Mouse (Mus musculus) heart, adult 2 months (tissue): ENCODE results near the gene Klc1.

Experiments used
- CTCF ChIP-seq: fragments of 200-600 bp; IDR thresholded peaks from 2 replicates; pipeline ENCODE4 v1.8.1; 2022; ENCODE audit warnings: antibody characterized with exemption, mild to moderate bottlenecking, moderate library complexity
- POLR2A ChIP-seq: fragments of 200-500 bp; IDR thresholded peaks from 2 replicates; pipeline ENCODE4 v1.6.1; 2011; ENCODE audit warnings: mild to moderate bottlenecking, low read depth, low read length, control low read depth; ENCODE audit not compliant: insufficient read depth

GRCm38 (mm10) chr12:111745274-111745673, 13.4 kb upstream of the Klc1 start:
- no peak for TF ChIP-seq CTCF
- no peak for TF ChIP-seq POLR2A
